Mouse (Mus musculus) thymus, adult 2 months (tissue): Measurements from ENCODE around the gene Zfp638.

Experiments
- CTCF ChIP-seq: fragments of 200-500 bp; IDR thresholded peaks from 2 replicates; pipeline ENCODE4 v1.5.1; 2012; ENCODE audit warnings: mild to moderate bottlenecking, control low read depth, low read length, moderate library complexity, borderline replicate concordance; ENCODE audit not compliant: control insufficient read depth, poor library complexity, insufficient read depth; ENCODE audit errors: extremely low read depth
- POLR2A ChIP-seq: fragments of 200-500 bp; IDR thresholded peaks from 2 replicates; pipeline ENCODE4 v1.6.1; 2012; ENCODE audit warnings: mild to moderate bottlenecking, low read length, control low read depth, moderate library complexity; ENCODE audit not compliant: control insufficient read depth, poor library complexity, insufficient read depth; ENCODE audit errors: extremely low read depth

DNA sequence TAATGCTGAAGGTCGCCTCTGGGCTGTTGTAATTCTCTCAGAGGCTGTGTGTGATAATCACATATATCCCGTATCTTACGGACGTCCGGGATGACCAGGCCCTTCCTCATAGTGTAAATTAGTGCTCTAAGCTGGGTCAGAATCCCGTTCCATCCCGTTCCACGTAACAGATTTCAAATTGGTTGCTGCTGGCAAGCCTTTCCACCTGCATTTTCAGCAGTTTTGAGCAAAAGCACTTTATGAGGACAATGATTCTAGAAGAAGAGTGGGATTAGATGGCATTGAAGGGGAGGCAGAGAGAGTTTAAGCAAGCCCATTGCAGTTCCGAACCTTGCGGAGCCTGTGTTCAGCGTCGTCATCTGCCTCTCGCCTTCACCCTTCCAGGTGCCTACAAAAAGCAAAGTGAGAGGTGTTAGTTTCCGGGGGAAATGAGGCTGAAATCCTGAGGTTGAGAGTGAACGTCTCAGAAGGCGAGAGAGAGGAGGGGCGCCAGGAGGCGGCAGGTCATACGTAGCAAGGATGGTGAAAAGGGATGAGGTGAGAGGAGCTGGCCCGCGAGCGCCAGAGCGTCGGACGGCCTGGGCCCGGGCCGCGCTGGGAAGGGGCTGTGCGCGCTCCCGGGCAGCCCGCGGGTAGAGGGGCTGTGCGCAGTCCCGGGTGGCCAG lies 35.8 kb upstream of the Zfp638 start:
- TF ChIP-seq POLR2A: no peak
- no peak; the same call in 1 of the 2 replicates for TF ChIP-seq CTCF
